Mouse (Mus musculus) layer of hippocampus, adult 9-10 months (tissue): ENCODE results near the gene Cebpg.

ENCODE experiments used
- DNase-seq: peaks from one replicate; pipeline ENCODE4 v3.0.0; 2022; ENCODE audit warnings: low spot score

Cebpg gene

DNA sequence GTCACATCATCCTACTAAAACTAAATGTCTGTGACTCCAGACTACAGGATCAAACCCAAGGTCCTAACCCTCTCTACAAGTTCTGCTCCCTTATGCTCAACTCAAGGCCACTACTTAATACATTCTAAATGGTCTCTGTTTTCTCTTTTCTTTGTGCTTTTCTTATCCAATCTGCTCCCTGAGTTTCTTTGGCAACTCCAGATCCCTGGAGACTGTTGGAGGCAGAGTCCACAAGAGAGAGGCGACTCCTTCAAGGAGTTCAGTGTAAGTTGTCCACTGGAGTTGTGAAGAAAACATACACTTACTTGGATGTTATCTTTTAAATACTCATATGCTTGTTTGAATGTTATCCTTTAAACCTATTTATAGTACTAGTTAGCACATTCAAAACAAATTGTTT, 2.1 kb downstream of the Cebpg start:
- DNase-seq, result no peak

DNA sequence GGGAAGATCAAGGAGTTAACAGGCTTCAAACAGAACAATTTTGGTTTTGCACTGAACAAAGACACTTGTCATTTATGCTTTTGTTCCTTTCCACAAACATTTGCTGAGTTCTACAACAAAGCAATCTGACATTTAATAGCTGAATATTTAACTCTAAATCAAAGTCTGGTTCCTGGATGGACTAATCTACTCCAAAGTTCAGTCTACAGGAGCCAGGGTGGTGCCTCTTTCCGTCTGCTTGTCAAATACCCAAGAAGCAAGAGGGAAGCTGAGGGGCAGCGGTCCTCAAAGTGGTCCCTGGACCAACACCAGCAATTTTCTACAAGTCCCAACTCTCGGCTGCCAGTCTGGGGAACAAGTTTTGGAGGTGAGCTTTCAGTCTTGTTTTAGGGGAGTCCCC, 3.2 kb downstream of the Cebpg start:
- no peak for DNase-seq

DNA sequence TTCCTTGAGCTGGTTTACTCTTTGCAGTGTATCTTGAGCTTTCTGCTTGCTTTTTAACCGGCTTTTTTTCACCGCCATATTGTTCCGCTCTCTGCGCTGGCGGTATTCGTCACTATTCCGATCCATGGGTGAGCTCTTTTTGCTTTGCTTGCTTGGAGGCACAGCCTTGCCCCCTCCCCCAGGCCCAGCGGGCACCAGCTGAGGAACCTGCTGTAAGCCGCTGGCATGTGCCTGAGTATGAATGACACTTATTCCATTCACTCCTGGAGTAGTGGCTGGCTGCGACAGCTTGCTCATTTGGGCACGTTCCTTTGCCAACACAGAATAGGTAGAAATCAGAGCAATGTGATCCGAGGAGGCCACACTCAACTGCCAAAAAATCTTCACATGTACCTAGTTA, 5.8 kb downstream of the Cebpg start:
- no peak for DNase-seq

DNA sequence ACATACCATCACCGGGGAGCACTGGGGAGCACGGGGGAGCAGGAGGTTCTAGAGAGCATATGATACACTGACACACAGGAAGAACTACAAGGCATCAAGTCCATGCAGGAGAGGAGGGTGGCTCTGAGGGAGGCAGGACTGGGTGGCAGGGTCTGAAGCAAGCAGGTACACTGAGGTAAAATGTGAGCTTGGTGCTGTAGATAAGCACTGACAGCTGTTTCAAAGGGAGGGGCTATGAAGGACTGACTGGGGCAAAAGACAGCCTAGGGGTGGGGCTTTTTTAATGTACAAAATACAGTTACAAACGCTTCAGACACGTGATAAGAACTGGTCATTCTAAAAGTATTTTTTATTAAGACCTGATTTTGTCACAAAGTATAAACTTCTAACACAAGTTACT, 10.3 kb downstream of the Cebpg start:
- DNase-seq, result no peak

DNA sequence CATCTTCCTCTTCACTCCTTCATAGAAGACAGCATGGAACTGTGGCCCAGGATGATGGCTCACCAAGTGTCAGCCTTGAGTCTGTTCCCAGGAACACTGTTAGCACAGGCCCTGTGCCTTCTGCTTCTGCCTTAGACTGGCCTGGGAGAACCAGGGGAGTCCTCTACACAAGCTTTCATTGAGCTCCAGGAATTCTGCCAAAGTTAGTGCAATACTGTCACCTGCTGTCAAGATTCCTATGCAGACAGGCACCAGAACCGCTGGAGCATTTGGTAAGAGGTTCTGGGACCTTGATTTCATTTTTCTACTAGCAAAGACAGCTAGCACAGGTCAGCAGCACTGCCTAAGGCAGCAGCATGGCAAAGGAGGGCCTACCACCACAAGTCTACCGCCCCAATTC, 11.7 kb downstream of the Cebpg start:
- no peak for DNase-seq

DNA sequence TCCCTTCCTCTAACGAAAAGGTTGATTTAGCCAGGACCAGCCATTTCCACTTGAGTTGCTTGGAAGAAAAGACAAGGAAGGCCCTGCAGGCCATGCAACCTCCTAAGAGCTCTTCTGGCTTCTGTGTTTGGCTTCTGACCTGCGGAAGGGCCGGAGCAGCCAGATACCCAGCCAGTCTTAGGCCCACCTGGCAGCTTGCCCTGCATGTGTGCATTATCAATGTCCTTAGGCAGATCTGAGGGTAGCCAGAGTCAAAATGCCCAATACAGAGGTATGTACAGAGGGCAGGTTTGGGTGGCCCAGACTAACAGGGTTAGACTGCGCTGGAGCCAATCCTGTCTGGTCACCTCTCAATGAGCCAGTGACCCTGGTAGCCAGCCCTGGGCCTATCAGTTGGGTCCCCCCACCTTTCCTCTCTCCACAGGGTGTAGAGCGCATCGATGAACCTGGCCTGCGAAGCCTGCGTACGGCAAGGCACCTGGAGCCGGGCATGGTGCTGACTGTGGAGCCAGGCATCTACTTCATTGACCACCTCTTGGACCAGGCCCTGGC, 13.0 kb downstream of the Cebpg start:
- no peak for DNase-seq

DNA sequence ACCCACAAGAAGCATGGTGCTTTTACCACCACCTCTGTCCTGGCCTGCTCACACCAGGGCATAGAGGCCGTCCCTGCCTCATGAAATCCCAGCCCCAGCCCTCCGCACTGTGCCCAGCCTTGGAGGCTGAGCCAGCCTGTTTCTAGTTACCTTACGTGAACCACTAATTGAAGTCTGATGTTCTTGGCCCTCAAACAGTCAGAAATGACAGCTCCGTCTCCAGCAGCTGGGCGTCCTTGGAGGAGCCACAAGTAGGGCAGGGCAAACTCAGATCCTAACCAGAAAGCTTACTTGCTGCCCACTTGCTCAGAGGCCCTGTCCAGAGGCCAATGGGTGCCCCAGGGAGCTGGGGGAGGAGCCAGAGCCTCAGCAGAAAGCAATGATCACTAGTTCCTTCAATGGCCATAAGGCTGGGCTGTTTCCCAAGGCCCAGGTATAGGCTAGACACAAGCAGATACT, 13.6 kb downstream of the Cebpg start:
- DNase-seq, result no peak

DNA sequence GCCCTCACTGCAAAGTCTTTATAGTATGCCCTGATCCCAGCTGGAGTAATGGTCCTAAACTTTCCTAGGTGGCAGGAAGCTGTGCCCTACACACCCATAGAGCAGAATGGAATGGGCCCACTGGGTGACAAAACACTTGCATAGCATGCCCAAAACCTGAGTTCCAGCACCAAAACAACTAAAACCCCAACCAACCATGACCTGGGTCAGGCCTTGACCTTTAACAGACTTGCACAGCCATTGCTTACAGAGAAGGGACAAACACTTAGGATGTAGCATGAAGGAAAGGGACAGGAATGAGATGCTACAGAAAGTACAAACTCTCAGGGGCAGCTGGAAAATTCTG, 14.2 kb downstream of the Cebpg start:
- no peak for DNase-seq

DNA sequence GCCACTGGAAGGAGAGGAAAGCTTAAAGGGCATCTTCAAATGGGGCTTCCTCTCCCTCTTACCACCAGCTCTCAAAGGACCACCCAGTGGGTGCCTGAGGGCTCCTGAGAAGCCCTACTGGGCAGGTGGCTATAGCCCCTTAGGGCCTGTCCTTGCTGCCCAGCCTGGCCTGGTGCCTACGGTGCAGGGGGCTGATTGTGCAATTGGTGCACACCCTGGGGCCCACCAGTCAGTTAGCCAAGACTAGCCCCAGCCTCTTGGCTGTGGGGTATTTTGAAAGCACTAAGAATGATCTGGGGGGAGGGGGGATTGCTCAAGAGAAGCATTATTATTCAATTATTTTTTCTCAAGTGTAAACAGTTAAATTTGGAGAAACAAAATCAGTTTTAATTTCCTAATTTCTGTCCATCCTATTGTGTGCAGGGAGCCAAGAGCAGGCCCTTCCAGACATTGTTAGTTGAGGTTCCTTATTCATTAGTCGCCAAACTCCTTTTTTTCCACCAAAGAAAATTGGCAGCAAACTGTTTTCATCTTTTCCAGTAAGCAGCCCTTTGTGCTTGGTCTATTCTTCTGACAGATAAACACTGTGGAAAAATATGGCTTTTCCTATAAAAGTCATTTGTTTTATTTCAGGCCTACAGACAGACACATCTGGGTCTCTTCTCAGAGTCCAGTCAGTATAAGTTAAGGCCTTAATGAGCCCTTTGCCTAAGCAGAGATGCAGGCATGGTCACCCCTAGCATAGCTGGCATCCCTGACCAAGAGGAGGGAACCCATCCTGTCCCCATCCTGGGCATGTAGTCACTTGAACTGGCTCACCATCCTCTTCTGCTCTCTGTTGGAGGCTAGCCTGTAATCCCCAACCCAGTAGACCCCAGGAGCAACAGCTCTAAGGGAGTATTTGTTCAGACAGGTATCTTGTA, 14.8 kb downstream of the Cebpg start:
- DNase-seq, result no peak

DNA sequence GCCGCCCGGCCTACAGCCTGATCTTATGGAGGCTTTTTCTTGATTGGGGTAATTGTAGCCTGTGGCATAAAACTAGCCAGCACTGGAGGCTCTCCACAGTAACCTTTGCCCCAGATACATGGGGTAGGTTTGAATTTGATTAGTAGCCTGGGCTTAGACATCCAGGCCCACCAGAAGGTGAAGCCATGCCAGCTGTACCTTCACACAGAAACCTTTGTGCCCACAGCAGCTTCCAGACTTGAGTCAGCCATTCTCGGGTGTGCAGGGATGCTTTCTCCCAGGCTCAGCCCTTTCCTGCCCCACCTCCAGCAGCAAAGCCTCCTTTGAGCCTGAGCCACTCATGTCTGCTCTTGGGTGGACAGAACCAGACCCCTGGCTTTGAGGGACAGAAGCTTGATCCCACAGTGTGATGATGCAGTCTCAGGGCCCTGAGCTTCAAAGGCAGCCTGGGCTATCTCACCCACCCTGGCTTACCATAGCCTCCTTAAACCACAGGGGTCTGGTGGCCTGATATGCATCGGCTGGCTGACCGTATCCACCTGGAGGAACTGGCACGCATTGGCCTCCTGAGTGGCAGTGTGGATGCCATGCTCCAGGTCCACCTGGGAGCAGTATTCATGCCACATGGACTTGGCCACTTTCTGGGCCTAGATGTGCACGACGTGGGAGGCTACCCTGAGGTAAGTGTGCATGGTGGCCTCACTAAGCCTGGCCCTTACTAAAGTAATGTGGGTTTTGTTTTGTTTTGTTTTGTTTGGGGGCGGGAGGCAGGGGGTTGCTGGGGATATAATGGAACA, 16.0 kb downstream of the Cebpg start:
- no peak for DNase-seq

DNA sequence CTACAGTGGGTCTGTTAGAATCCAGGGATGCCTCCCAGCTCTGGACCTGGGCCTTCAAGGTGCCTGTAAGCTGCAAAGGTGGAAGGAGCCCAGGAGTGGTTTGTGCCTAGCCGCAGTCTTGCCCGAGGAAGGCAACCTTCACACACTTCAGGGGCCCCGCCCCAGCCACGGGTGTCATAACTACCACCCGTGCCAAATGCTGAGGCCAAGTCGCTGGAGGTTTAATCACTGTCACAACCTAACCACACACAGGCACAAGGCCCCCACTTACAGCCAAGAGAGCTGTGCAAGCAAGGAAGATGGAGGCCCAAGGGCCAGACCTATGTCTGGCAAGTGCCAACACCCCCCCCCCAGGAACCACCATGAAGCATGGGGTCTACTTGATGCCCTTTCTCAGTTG, 19.0 kb downstream of the Cebpg start:
- no peak for DNase-seq

DNA sequence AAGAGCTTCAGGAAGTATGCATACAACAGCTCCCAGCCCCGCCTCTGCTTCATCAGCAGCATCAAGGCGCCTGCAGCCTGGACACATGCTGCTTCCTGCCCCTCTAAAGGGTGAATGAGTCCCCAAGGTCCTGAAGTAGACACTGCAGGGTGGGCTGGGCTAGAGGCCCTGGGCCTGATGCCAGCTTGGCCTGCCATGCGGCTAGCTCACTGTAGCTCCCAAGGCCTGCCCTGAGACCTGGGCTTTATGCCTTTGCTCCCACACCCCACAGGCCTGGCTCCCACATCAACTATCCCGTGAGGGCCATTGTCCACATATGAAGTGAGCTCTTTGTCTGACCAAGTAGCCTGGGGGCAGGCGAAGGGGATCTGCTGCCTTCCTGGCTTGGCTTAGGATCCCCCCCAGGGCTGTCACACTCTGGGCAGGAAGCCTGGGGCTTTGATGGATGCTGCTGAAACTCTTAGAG, 20.1 kb downstream of the Cebpg start:
- no peak for DNase-seq

DNA sequence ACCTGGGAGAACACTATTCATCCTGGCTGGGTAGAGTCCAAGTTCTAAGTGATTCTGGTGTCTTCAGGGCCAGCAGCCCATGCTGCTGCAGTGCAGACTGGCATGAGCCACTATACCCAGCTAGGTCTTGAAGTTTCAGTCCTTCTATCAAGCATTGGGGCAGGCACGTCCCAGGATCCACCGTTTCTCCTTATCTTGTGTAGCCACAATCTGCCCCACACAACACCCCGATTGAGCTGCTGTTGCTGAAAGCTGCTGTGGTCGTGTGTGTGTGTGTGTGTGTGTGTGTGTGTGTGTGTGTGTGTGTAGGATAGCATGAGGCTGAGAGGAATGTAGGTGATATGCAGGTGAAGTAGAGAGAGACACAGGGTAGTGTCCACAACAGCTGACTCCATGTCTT, 20.8 kb downstream of the Cebpg start:
- DNase-seq, result no peak

DNA sequence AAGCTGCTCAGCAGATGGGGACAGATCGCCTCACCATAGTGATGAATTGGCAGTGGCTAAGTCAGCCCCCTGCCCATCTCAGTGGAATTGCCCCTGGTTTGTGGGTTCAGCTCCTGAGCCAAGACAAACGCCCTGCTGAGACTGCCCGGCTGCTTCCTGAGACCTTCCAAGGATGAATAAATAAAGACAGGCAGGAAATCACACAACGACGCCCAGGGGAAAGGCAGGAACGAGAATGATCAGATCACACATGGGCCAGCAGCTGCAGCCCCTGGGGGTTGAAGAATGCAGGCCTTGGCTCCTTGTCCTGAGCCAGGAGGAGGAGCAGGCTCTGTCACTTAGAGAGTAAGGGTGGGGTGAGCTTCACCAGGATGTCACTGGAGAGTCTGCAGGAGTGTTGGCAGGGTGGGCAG, 21.2 kb downstream of the Cebpg start:
- DNase-seq, result no peak

DNA sequence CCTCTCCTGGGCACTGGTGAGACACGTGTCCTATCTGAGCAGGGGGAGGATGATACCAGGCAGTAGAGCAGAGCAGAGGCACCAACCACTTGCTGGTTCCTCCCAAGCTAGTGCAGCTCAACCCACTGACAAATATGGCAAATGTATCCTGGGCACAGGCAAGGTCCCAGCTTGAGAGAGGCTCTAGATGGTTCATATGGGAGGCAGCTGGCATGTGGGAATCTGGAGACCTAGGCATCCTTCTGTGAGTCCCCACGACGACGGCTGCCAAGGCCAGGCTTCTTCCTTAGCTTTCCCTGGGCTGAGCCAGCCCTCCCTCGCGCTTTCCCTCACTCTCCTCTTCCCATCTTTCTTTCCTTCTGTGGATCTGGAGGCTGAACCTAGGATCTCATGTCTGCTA, 25.8 kb downstream of the Cebpg start:
- DNase-seq, result no peak

DNA sequence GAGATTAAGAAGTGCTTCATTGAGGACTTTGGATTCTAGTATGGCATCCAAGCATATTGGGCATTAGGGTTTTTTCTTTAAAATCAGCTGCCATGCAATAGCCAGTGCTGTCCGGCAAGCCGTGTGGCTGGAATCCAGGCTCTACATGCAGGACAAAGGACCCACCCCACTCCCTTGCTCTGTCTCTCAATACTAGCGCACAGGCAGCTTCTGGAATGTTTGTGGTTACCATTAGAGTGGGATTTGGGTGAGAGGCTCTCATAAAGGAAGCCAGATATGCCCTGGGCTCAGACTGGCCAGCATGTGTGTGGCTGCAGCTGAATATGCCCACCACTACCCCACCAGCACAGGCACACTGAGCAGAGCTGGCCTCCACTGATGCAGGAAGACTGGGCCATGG, 26.7 kb downstream of the Cebpg start:
- no peak for DNase-seq

DNA sequence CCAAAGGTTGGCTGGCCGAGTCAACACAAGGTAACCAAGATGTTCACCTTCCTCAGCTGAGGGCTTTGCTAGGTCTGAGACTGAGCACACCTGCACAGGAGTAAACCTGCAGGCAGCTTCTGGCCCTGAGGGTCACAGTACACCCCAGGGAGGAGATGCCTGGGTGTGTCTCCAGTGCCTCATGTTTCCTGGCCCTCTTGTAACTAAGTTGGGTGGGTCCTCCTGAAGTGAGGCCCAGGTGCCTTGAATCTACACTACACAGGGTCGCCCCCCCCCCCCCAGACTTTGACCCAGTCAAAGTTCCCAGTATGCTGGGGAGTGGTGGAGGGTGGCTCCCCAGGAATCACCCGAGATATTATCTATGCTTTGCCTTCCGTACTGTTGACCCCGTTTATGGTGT, 27.1 kb downstream of the Cebpg start:
- DNase-seq, result no peak

DNA sequence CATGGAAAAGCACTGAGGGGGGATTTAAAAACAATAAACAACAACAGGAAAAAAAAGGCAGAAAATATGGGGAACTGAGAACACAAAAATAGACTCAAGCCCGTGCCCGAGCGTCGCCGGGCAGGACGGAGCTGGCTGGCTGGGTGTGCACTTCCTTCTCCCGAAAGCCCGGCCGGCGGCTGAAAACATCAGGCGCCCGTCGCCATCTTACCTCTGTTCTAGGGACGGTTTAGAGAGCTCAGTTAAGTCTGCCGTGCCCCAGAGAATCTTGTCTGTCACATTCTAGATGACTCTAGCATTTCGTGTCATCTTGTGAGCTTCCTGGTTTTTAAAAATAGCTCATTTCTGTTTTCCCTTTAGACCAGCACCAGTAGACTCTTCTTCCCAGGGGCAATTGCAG, 27.8 kb downstream of the Cebpg start:
- DNase-seq, result no peak

DNA sequence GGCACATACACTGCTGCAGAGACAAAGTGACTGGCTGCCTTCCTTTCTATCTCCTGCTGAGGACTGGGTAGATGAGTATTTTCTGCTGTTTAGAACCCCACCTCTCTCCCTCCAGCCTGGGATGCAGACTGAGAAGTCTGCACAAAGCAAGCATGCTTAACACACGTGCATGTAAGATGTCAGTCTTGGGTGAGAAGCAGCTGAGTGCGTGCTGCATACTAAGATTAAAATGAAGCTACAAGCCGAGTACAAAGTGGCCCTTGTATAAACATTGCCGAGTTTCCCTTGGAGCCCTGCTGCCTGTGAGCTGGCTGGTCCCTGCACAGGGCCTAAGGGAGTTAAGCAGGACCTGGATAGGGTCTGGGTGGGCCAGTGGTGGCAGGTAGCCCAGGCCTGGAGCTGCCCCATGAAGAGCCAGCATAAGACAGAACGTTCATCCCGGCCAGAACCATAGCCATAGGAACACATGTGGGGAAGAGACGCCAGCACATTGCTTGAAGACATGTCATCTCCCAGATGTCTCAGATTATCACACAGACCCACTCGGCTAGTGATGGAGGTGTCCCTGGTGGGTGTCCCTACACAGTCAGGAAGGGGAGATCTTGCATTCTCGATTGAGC, 28.5 kb downstream of the Cebpg start:
- DNase-seq, result no peak

DNA sequence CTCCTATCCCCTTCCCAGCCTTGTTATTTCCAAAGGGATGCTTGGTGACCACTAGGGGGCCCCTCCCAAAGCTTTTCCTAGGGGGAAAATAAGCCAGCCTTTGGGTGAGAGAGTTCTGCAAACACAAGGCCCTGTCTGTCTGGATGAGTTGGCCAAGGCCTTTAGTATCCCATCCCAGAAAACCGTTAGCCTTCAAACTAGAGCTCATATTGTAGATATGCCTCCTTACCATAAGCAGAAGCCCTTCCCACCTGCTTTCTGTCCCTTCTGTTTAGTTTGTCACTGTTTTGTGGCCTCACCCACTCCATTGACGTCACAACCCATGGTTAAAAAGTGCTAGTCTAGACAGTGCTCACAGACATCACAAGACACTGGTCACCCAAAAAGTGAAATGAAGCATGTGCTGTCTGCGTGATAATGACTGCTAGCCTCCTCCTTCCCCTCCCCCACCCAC, 29.5 kb downstream of the Cebpg start:
- peak; percentile 73 for DNase-seq

DNA sequence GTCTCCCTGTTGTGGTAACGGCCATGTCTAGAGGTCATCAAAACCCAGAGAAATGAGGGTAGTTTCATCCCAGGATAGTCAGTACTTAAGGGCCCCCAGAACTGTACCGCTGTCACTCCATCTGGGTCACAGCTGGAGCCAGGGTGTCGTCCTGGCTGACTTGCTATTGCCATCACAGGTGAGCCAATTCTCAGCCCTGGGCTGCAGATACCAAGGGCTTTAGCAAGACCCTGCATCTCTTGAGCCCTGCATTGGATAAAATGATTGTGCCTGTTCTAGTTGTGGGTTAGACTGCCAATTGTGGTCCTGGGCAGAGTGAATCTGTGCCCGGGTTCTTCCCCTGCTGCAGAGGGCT, 30.1 kb downstream of the Cebpg start:
- DNase-seq, result no peak
